Mouse (Mus musculus): Measurements from ENCODE around the gene Zbed6. TPM values are rescaled to one million over a fixed set of nuclear protein-coding genes. Genes with fewer than 3 reads are reported as not detected.

The Zbed6 gene
- total and polyA plus RNA-seq, 3 experiments: 2.3 to 3.3 (median 3.2) TPM

DNA sequence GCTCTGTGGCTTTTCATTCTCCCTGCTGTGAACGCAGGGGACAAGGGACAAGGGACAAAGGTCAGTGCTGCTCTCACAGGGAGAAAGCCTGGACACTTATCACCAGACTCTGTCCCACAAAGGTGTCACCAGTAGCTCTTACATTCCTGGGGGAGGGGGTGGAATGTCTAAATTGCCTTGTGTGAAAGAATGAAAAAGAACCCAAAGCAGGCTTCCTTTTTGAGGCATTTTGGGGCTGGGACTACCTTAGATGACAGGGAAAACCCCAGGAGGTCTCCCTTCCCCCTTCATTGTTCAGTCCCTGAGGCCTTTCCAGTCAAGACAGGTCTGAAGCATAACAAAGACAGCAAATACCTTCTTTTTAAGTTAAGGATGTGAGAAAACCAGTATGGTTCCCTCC, 33.6 kb upstream of the Zbed6 start:
- no peak for TF ChIP-seq POLR2A (IDR thresholded peaks at IDR 0.05; ENCODE audit: insufficient read depth, low read depth, low read length)
- no peak for TF ChIP-seq EP300 (IDR thresholded peaks at IDR 0.05; ENCODE audit: insufficient read depth, low read depth, low read length)
- no peak for TF ChIP-seq CTCF (IDR thresholded peaks at IDR 0.05)
- no peak overlapping the region for H3K4me3 ChIP-seq
- 47% methylated on average over 1 of the region's 1 CpGs for WGBS

GRCm38 (mm10) chr1:133693536-133694114, 32.9 kb upstream of the Zbed6 start:
- no peak overlapping the region for H3K4me3 ChIP-seq
- no peak overlapping the region for H3K9ac ChIP-seq (ENCODE audit: low read depth, low read length)
- H3K36me3 ChIP-seq (ENCODE audit: control insufficient read depth, insufficient read depth, low read length): no peaks in the 10 kb centered on the region
- no peak overlapping the region for H3K27ac ChIP-seq
- H3K79me2 ChIP-seq (replicated peaks; ENCODE audit: control insufficient read depth, insufficient read depth, low read length): no peaks in the 10 kb centered on the region
- DNase-seq: no peak
- peaks cover 12% of the 10 kb centered on the region for H3K4me1 ChIP-seq (ENCODE audit: control insufficient read depth, insufficient read depth, low read length)
- intact Hi-C loops (cut with DNase I): no loop called here
- no peak for TF ChIP-seq POLR2A (IDR thresholded peaks at IDR 0.05; ENCODE audit: insufficient read depth, low read depth, low read length)
- 85% methylated on average over 11 of the region's 11 CpGs for WGBS
- no peaks in the 10 kb centered on the region for H3K27me3 ChIP-seq (ENCODE audit: control insufficient read depth, insufficient read depth, low read length)

More for the DNA sequence above, 33.6 kb upstream of the Zbed6 start:
- intact Hi-C loops (cut with DNase I): no loop called here
- Histone ChIP-seq H3K4me1 (ENCODE audit: control insufficient read depth, insufficient read depth, low read length) (peaks cover 12% of the 10 kb centered on the region), H3K27ac (no peak overlapping the region), H3K9ac (ENCODE audit: low read depth, low read length) (no peak overlapping the region), H3K79me2 (replicated peaks; ENCODE audit: control insufficient read depth, insufficient read depth, low read length) (no peaks in the 10 kb centered on the region), H3K27me3 (ENCODE audit: control insufficient read depth, insufficient read depth, low read length) (no peaks in the 10 kb centered on the region), H3K36me3 (ENCODE audit: control insufficient read depth, insufficient read depth, low read length) (no peaks in the 10 kb centered on the region)
- DNase-seq: no peak

GRCm38 (mm10) chr1:133692195-133692594, 31.5 kb upstream of the Zbed6 start:
- H3K79me2 ChIP-seq (replicated peaks; ENCODE audit: control insufficient read depth, insufficient read depth, low read length): no peaks in the 10 kb centered on the region
- 58% methylated on average over 4 of the region's 4 CpGs for WGBS
- DNase-seq: no peak
- intact Hi-C loops (cut with DNase I): no loop called here
- no peaks in the 10 kb centered on the region for H3K36me3 ChIP-seq (ENCODE audit: control insufficient read depth, insufficient read depth, low read length)
- H3K4me1 ChIP-seq (ENCODE audit: control insufficient read depth, insufficient read depth, low read length): peaks cover 12% of the 10 kb centered on the region
- H3K9ac ChIP-seq (ENCODE audit: low read depth, low read length): no peak overlapping the region
- no peak overlapping the region for H3K4me3 ChIP-seq
- TF ChIP-seq POLR2A (IDR thresholded peaks at IDR 0.05; ENCODE audit: insufficient read depth, low read depth, low read length) (no peak), CTCF (IDR thresholded peaks at IDR 0.05) (no peak), EP300 (IDR thresholded peaks at IDR 0.05; ENCODE audit: insufficient read depth, low read depth, low read length) (no peak)
- H3K27ac ChIP-seq: no peak overlapping the region
- H3K27me3 ChIP-seq (ENCODE audit: control insufficient read depth, insufficient read depth, low read length): no peaks in the 10 kb centered on the region

- Histone ChIP-seq H3K27me3 (ENCODE audit: control insufficient read depth, insufficient read depth, low read length) (no peaks in the 10 kb centered on the region), H3K4me1 (ENCODE audit: control insufficient read depth, insufficient read depth, low read length) (peaks cover 13% of the 10 kb centered on the region), H3K27ac (no peak overlapping the region), H3K9ac (ENCODE audit: low read depth, low read length) (no peak overlapping the region), H3K4me3 (no peak overlapping the region), H3K36me3 (ENCODE audit: control insufficient read depth, insufficient read depth, low read length) (no peaks in the 10 kb centered on the region), H3K79me2 (replicated peaks; ENCODE audit: control insufficient read depth, insufficient read depth, low read length) (no peaks in the 10 kb centered on the region)
- intact Hi-C loops (cut with DNase I): no loop called here
- no peak for DNase-seq
- 91% methylated on average over 6 of the region's 6 CpGs for WGBS
- no peak for TF ChIP-seq POLR2A (IDR thresholded peaks at IDR 0.05; ENCODE audit: insufficient read depth, low read depth, low read length)
- no peak for TF ChIP-seq EP300 (IDR thresholded peaks at IDR 0.05; ENCODE audit: insufficient read depth, low read depth, low read length)
- TF ChIP-seq CTCF (IDR thresholded peaks at IDR 0.05): no peak
These were observed 30.4 kb upstream of the Zbed6 start for GRCm38 (mm10) chr1:133691046-133691445.

GRCm38 (mm10) chr1:133689897-133690296, 29.2 kb upstream of the Zbed6 start, which contains the start of gene Lax1:
Lax1 (minus strand) TSS chr1:133690108.
- 27% methylated on average over 6 of the region's 6 CpGs for WGBS
- H3K36me3 ChIP-seq (ENCODE audit: control insufficient read depth, insufficient read depth, low read length): peaks cover 2% of the 10 kb centered on the region; the same call in 1 of the 2 replicates
- intact Hi-C loops (cut with DNase I): no loop called here
- peak in 1 of 2 experiments; percentile 40 for DNase-seq
- no peaks in the 10 kb centered on the region for H3K27me3 ChIP-seq (ENCODE audit: control insufficient read depth, insufficient read depth, low read length)
- TF ChIP-seq EP300 (IDR thresholded peaks at IDR 0.05; ENCODE audit: insufficient read depth, low read depth, low read length) (no peak), POLR2A (IDR thresholded peaks at IDR 0.05; ENCODE audit: insufficient read depth, low read depth, low read length) (no peak), CTCF (IDR thresholded peaks at IDR 0.05) (no peak)
- no peaks in the 10 kb centered on the region for H3K79me2 ChIP-seq (replicated peaks; ENCODE audit: control insufficient read depth, insufficient read depth, low read length)
- peaks cover 8% of the 10 kb centered on the region for H3K4me1 ChIP-seq (ENCODE audit: control insufficient read depth, insufficient read depth, low read length)
- H3K27ac ChIP-seq: no peak within 1 kb of the TSS
- H3K4me3 ChIP-seq: no peak within 1 kb of the TSS
- no peak within 1 kb of the TSS for H3K9ac ChIP-seq (ENCODE audit: low read depth, low read length)

DNA sequence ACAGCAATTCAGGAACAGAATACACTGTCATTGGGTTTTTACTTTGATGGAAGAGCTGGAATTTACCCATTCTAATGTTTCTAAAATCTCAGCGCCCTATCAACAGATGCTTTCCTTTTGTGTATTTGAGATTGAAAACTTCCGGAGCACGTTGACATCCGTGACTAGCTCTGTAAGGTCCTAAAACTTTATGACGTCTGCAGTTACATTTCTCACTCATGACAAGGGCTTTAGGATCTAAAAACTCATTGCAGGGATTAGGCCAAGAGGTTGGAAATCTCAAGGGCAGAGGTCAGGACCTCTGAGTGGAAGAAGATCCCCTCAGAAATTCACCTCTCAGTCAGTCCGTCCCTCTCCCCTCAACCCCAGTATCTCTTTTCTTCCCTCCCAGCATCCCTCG, 27.6 kb upstream of the Zbed6 start:
- Histone ChIP-seq H3K4me3 (no peak overlapping the region), H3K9ac (ENCODE audit: low read depth, low read length) (no peak overlapping the region), H3K27me3 (ENCODE audit: control insufficient read depth, insufficient read depth, low read length) (no peaks in the 10 kb centered on the region), H3K4me1 (ENCODE audit: control insufficient read depth, insufficient read depth, low read length) (peaks cover 2% of the 10 kb centered on the region), H3K36me3 (ENCODE audit: control insufficient read depth, insufficient read depth, low read length) (peaks cover 2% of the 10 kb centered on the region; the same call in 1 of the 2 replicates), H3K27ac (no peak overlapping the region), H3K79me2 (replicated peaks; ENCODE audit: control insufficient read depth, insufficient read depth, low read length) (no peaks in the 10 kb centered on the region)
- intact Hi-C loops (cut with DNase I): no loop called here
- WGBS: 72% methylated on average over 7 of the region's 7 CpGs
- no peak for DNase-seq
- no peak for TF ChIP-seq EP300 (IDR thresholded peaks at IDR 0.05; ENCODE audit: insufficient read depth, low read depth, low read length)
- no peak for TF ChIP-seq POLR2A (IDR thresholded peaks at IDR 0.05; ENCODE audit: insufficient read depth, low read depth, low read length)

Data from heart, adult 2 months (tissue).